Mouse (Mus musculus): ENCODE measurements around the gene Lpcat3.

- TF ChIP-seq CTCF (conservative IDR thresholded peaks at IDR 0.05; ENCODE audit: low read length) (no peak), POU5F1 (IDR thresholded peaks at IDR 0.05; ENCODE audit: borderline replicate concordance, low read length) (no peak)
These were observed 83.4 kb downstream of the Lpcat3 start for GRCm38 (mm10) chr6:124746296-124746605.

Data from E14TG2a.4 (cell line).